Mouse (Mus musculus) naive thymus-derived CD4-positive, alpha-beta T cell, adult 5 months (primary cell): ENCODE measurements around the gene Cyp4a12b. TPM values are rescaled to one million over a fixed set of nuclear protein-coding genes. Genes with fewer than 3 reads are reported as not detected.

Experiments
- polyA plus RNA-seq: library from polyadenylated mRNA; unstranded; fragments of 100-300 nt; shearing (Covaris generic); gene quantifications from one replicate; pipeline ENCODE4 v1.2.1, GENCODE M21; 2017

Cyp4a12b gene
- not detected for polyA plus RNA-seq

DNA sequence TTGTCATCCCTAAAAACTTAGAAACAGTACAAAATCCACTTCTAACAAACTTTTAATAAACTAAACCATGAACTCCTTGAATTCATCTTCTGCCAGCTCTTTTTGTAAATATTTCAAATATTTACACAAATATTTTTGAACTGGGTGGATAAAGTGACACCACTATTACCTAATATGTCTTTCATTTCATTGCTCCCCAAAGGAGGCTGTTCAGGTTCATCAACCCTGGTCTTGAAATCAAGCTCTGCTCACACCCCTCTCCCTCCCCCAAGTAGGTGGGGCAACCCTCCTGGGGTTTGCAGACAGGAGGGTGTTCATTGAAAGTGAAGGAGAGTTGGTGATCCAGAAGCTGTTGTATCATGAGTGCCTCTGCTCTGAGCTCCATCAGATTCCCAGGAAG is at the start of gene Cyp4a12b:
TSS of gene Cyp4a12b (plus strand) at position 301 of the 400 bp plus-strand sequence.

DNA sequence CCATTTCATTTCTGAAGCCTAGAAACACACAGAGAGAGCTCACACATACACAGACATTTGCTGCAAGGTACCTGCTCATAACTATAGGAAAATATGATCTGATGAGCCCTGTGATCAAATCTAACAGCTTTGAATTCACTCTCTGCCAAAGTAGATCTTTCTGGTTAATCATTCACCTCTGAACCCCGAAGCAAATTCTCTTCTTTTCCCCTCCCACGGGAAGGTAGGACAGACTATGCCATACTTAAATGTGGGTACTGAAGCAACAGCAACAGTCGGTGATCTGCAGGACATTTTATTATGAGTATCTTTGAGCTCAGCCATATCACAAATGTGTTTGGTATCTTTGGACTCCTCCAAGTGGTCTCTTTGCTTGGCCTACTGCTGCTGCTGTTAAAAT is 40.9 kb downstream of the Cyp4a12b start, which contains the start of gene Cyp4a30b:
TSS of gene Cyp4a30b (plus strand) at position 301 of the 400 bp plus-strand sequence.

Other genes with a start within 250 kb of the Cyp4a12b start
- gene Cyp4a29, start 169.5 kb upstream of the Cyp4a12b start, polyA plus RNA-seq: not detected
- not detected for gene Cyp4a12a, start 112.6 kb upstream of the Cyp4a12b start, polyA plus RNA-seq
- not detected for gene Cyp4a30b, start 41.0 kb downstream of the Cyp4a12b start, polyA plus RNA-seq
- gene Cyp4a14, start 84.5 kb downstream of the Cyp4a12b start, polyA plus RNA-seq: not detected
- gene Cyp4a10, start 106.6 kb downstream of the Cyp4a12b start, polyA plus RNA-seq: not detected
- not detected for gene Cyp4a31, start 152.0 kb downstream of the Cyp4a12b start, polyA plus RNA-seq
- not detected for gene Cyp4a32, start 189.3 kb downstream of the Cyp4a12b start, polyA plus RNA-seq
- gene Cyp4b1, start 236.1 kb downstream of the Cyp4a12b start, polyA plus RNA-seq: not detected